Mouse (Mus musculus): Measurements from ENCODE around the gene Apol6.

Gene Apol6

DNA sequence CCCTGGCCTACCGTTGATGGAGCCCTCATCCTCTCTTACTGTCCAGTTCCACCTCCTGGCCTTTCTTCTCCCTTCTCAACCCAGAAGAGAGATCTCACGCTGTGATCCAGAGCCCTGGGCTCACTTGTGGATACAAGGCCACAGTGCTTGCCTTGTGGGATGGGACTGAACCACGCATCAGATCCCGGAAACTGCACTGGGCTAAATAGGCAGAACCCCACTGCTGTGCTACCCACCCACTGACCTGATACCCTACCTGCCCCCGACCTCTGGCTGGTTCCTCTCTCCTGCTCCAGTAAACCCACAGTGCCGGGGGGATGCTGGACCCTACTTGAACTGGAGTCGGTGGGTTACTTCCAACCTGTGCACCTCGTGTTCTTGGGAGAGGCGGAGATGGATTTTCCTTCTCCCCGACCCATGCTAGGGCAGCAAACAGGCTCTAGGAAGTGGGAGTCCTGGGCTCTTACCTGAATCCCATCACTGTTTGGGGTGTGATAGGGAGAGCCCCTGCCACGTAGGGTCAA, 26.3 kb downstream of the Apol6 start:
- DNase-seq (ENCODE audit: low spot score in 2 of 2) = no peak

- no peak for DNase-seq (ENCODE audit: low spot score in 2 of 2)
Measured at GRCm38 (mm10) chr15:77071501-77071900, 27.0 kb downstream of the Apol6 start.

DNA sequence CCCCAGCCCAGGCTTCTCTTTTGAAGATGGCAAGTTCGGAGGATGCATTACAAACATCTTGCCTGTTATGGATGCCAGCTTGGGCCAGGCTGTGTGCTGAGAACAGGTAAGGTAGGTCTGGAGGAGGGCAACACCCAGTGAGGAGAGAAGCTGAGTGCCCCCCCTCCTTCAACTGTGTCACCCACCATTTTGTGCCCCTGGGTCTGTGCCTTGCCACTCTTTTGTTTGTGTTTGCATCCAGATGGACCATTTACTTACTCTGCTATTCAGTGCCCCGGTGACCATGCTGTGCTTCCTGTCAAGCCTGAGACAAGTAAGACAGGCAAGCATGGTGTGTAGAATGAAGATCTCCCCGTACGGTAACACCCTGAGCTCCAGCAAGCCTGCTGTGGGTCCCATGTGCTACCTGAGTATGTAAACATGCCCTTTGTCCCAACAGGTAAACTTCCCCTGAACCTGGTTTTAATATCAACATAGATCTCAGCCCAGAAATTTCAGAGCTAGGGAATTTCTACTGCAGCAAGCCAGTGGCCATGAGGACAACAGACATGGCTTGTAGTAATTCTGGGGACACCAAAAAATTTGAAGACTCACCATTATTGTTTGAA, 28.1 kb downstream of the Apol6 start:
- no peak for DNase-seq (ENCODE audit: low spot score in 2 of 2)

- no peak for DNase-seq (ENCODE audit: low spot score in 2 of 2)
Measured at GRCm38 (mm10) chr15:77076523-77076922, 32.0 kb downstream of the Apol6 start.

DNA sequence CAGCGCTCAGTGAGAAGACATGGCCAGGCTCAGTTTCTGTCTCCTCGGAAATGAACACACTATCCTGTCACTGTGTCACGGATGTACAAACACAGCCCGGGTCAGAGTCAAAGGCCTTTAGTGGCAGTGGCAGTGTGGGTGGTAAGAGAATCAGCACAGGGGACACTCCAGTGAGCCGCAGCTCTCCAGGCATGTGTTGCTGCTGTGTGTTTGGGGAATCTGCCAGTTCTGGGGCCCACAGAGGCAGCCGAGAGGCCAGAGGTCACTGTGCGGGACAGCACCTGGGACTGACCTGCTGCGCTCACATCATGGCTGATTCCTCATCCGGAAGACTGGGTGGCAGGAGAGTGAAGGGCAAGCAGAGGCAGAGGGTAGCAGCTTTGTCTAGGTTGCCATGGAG, 33.4 kb downstream of the Apol6 start:
- DNase-seq (ENCODE audit: low spot score in 2 of 2) = no peak

DNA sequence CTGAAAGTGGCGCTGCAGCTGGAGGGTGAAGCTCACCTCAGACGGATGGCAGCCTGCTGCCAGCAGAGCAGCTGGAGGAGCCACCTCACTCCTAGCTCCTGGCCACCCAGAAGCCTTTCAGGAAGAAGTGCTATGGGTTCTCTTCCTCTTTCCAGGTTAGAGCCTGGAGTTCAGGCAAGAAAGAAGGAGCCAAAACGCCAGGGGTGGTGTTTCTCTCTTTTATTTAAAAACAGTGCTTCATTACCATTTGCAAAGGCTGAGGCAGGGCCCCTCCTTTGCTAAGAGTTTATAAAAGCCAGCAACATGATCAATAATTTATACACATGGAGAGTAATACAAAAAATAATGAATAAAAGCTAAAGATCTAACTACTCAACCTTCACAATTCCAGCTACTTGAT, 34.3 kb downstream of the Apol6 start:
- no peak for DNase-seq (ENCODE audit: low spot score in 2 of 2)

- DNase-seq (ENCODE audit: low spot score in 2 of 2) = no peak
Measured at GRCm38 (mm10) chr15:77079256-77079822, 34.8 kb downstream of the Apol6 start.

DNA sequence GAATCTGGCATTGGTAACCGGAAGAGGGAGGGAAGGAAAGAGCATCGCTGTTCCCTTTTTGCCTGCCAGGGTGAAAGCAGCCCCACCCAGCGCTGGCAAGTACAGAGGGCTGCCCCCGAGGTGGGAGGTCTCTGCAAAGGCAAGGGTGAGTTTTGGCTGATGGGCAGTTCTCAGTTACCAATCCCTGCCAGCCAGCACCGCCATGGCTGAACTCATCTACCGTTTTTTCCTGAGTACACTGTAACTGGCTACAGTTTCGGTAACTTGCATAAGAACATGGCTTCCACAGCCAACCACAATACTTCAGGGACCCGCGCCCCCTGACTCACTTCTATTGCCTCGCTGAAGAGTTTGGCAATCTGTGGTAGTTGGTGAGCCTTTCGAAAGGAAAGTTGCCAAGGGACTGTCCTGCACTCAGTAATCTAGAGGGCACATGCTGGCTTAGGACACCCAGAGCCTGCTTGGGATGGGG, 35.4 kb downstream of the Apol6 start:
- no peak for DNase-seq (ENCODE audit: low spot score in 2 of 2)

- DNase-seq (ENCODE audit: low spot score in 2 of 2) = no peak
Measured at GRCm38 (mm10) chr15:77080684-77081254, 36.2 kb downstream of the Apol6 start.

GRCm38 (mm10) chr15:77081454-77081853, 36.9 kb downstream of the Apol6 start:
- no peak for DNase-seq (ENCODE audit: low spot score in 2 of 2)

DNA sequence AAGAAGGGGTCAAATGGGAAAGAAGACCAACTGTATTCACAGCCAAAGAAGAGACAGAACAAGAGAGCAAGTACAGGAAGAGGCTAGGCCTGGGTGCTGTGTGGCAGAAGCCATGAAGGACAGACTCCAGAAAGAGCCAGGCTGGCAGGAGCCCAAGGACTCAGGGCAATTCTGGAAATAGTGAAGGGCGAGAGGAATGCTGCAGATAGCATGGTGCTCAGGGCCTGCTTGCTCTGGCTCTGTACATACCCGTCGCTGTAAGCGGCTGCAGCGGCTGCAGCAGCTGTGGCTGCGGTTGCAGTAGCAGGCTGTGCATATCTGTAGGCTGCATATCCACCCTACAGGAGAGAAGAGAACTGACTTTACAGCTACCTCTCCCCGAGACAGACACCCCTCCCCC, 41.3 kb downstream of the Apol6 start:
- DNase-seq (ENCODE audit: low spot score in 2 of 2) = no peak

GRCm38 (mm10) chr15:77086488-77086887, 42.0 kb downstream of the Apol6 start:
- no peak for DNase-seq (ENCODE audit: low spot score in 2 of 2)

DNA sequence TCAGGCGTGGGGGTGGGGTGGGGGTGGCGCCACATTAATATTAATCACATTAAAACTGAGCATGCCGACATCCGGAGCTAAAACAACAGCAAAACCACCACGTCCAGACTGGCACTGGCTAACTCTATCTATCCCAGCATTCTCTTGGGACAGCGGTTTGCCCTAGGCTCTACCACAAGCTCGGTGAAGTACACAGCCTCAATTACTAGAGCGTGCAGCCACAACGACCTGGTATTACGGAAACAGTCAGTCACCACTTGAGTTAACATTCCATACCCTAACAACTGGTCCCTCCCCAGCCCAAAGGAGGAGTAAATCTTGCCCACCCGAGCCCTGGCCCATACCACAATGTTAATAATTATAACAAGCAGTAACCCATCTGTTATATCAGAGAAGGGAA, 44.7 kb downstream of the Apol6 start:
- no peak for DNase-seq (ENCODE audit: low spot score in 2 of 2)

DNA sequence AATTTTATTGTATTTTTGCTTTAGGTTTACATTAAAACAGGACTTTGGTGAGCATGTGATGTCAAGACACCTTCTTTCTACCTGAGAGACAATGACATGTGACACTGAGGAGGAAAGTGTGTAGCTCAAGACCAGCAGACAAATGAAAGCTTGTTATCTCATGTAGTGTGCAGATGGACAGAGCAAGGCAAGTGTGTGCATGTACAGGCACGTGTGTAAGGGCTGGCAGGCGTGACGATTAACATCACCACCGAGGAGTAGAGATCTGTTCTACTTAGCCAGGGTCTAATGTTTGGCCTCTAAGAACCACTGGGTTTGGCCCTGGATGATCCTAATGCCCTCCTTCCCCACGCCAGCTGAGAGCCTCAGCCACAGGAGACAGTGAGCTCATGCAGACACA, 46.0 kb downstream of the Apol6 start:
- no peak for DNase-seq (ENCODE audit: low spot score in 2 of 2)

DNA sequence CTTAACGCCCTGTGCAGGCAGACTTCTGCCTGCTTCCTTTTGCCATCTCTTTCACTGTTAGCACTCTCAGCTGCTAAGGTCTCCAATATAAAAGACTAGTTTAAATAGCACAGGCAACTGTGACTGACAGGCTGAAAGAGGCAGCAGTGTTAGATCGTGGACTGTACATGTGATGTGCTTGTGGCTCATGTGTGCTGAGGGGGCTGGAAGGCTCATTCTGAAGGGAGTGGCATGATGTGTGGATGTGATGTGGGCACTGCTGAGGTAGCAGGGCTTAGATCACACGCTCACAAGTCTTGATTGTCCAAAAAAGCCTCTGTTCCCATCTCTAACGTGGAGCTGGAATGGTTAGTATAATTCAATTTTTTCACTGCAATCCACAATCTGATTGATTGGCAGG, 46.9 kb downstream of the Apol6 start:
- no peak for DNase-seq (ENCODE audit: low spot score in 2 of 2)

- DNase-seq (ENCODE audit: low spot score in 2 of 2) = no peak
Measured at GRCm38 (mm10) chr15:77094431-77094830, 49.9 kb downstream of the Apol6 start.

DNA sequence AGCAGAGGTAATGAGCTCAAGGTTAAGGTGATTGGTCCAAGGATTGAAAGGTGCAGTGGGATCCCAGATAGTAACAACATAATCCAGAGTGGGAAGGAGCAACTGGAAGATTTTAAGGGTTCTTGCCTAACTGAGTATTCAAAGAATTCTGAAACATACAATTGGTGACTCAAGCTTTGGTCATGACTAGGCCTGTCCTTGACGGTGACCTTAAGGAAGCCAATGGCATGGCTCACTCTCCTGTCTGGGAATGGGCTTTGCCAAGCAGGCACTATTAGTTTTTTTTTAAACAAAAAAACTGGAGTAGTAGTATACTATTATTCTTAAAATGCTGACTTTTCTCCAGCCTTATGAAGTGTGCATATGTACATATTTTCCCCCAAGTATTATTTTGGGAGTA, 50.7 kb downstream of the Apol6 start:
- no peak for DNase-seq (ENCODE audit: low spot score in 2 of 2)

- DNase-seq (ENCODE audit: low spot score in 2 of 2) = no peak
Measured at GRCm38 (mm10) chr15:77097358-77097757, 52.8 kb downstream of the Apol6 start.

DNA sequence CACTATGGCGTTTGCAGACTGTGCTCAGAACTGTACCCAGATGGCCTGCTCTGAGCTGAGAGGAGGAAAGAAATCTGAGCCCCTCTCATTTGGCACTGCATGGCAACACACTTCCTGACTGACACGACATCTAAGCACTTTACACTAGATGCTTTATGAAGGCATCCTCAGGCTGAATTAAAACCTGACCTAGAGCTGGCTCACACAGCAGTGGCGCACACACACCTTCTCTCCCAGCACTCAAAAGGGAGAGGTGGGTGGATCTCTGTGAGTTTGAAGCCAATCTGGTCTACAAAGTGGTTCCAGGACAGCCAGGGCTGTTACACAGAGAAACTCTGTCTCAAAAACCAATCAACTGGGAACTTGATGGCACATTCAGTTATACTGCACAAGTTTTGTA, 55.2 kb downstream of the Apol6 start:
- no peak for DNase-seq (ENCODE audit: low spot score in 2 of 2)

- no peak for DNase-seq (ENCODE audit: low spot score in 2 of 2)
Measured at GRCm38 (mm10) chr15:77102685-77103084, 58.2 kb downstream of the Apol6 start.

GRCm38 (mm10) chr15:77104349-77105158, 60.0 kb downstream of the Apol6 start:
- no peak for DNase-seq (ENCODE audit: low spot score in 2 of 2)

DNA sequence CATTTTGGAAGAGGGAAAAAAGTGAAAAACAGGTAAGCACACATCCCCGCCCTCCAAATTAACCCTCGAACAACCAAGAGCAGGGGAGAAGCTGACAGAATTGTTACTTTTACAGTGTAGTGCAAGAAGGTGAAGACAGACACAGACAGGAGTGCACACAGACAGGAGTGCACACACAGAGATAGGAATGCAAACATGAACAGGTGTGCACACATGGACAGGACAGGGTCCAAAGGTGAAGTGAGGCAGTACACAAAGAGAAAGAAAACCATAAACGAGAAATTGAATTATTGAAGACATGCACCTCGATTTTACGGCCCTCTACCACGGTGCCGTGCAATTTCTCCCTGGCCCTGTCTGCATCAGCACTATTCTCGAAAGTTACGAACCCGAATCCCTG, 60.7 kb downstream of the Apol6 start:
- no peak for DNase-seq (ENCODE audit: low spot score in 2 of 2)

Measured in frontal cortex, postnatal 10 days (tissue).